In genomic region chr14:120875811-120876388, GRCm38 (mm10) we compare ENCODE assay signal across 16 mouse cellular contexts. TPM values are rescaled to one million over a fixed set of nuclear protein-coding genes. Genes with fewer than 3 reads are reported as not detected.
A peak's percentile ranks its signal among the peaks of the same experiment; 100 is the strongest.
DNase-seq lines count a peak whose midpoint lies in the region; ATAC-seq and TF ChIP-seq lines count a peak whose summit lies in the region.
"Had no signal": no experiment of that assay in that cellular context is flagged by ENCODE, and none has a peak within 500 bp of the region (broad histone marks: within the 10 kb centered on the region; RNA-seq: fewer than 3 reads in every experiment).

No protein-coding gene starts in this region.

- H3K4me2 ChIP-seq in lung, embryonic 14.5 days, result no peak overlapping the region
- no peak overlapping the region for H3K4me2 ChIP-seq in lung, postnatal 0 days (replicated peaks; ENCODE audit: low read depth, low read length)
- peak overlapping the region; percentile 10; the same call in 1 of the 2 replicates for H3K4me2 ChIP-seq in heart, postnatal 0 days (ENCODE audit: low read depth, low read length)
- H3K4me2 ChIP-seq: embryonic facial prominence, embryonic 12.5 days; limb, embryonic 13.5 days; midbrain, embryonic 13.5 days; neural tube, embryonic 15.5 days had no signal

- no peak for TF ChIP-seq CTCF in lung, embryonic 14.5 days (IDR thresholded peaks at IDR 0.05; ENCODE audit: low read depth)
- TF ChIP-seq CTCF in lung, postnatal 0 days (IDR thresholded peaks at IDR 0.05), result no peak
- TF ChIP-seq CTCF in heart, postnatal 0 days (IDR thresholded peaks at IDR 0.05; ENCODE audit: low read depth), result no peak

- 75% methylated on average over 16 of the region's 16 CpGs for WGBS in lung, embryonic 14.5 days
- WGBS in lung, postnatal 0 days, result 83% methylated on average over 16 of the region's 16 CpGs
- WGBS in heart, postnatal 0 days, result 27% methylated on average over 16 of the region's 16 CpGs

- H3K4me1 ChIP-seq in lung, embryonic 14.5 days (ENCODE audit: insufficient read depth), result 0 out of 2 replicates have a peak, but pooled peaks cover 1% of the 10 kb centered on the region
- H3K4me1 ChIP-seq in lung, postnatal 0 days (ENCODE audit: insufficient read depth, low read depth, low read length), result no peaks in the 10 kb centered on the region
- H3K4me1 ChIP-seq in heart, postnatal 0 days (ENCODE audit: control insufficient read depth, insufficient read depth), result peaks cover 14% of the 10 kb centered on the region
- H3K4me1 ChIP-seq: embryonic facial prominence, embryonic 12.5 days; limb, embryonic 13.5 days had no signal

- no peaks in the 10 kb centered on the region for H3K36me3 ChIP-seq in lung, embryonic 14.5 days (ENCODE audit: insufficient read depth)
- H3K36me3 ChIP-seq in lung, postnatal 0 days (ENCODE audit: insufficient read depth, low read length), result no peaks in the 10 kb centered on the region
- no peaks in the 10 kb centered on the region for H3K36me3 ChIP-seq in heart, postnatal 0 days (replicated peaks; ENCODE audit: control insufficient read depth, insufficient read depth, low read length)
- H3K36me3 ChIP-seq: embryonic facial prominence, embryonic 12.5 days; limb, embryonic 13.5 days; midbrain, embryonic 13.5 days; neural tube, embryonic 15.5 days had no signal

- no peak overlapping the region for H3K4me3 ChIP-seq in lung, embryonic 14.5 days (ENCODE audit: low read depth, low read length)
- no peak overlapping the region for H3K4me3 ChIP-seq in lung, postnatal 0 days (ENCODE audit: low read depth, low read length)
- no peak overlapping the region for H3K4me3 ChIP-seq in heart, postnatal 0 days (ENCODE audit: low read depth, low read length)
- H3K4me3 ChIP-seq: embryonic facial prominence, embryonic 12.5 days; limb, embryonic 13.5 days; midbrain, embryonic 13.5 days; neural tube, embryonic 15.5 days had no signal

- H3K27me3 ChIP-seq in lung, embryonic 14.5 days (ENCODE audit: insufficient read depth, low read length), result no peaks in the 10 kb centered on the region
- no peaks in the 10 kb centered on the region for H3K27me3 ChIP-seq in lung, postnatal 0 days (replicated peaks; ENCODE audit: insufficient read depth, low read length)
- no peaks in the 10 kb centered on the region for H3K27me3 ChIP-seq in heart, postnatal 0 days (ENCODE audit: control insufficient read depth, insufficient read depth, low read length)
- H3K27me3 ChIP-seq: embryonic facial prominence, embryonic 12.5 days; limb, embryonic 13.5 days; midbrain, embryonic 13.5 days; neural tube, embryonic 15.5 days; Patski had no signal

- H3K27ac ChIP-seq in lung, embryonic 14.5 days (ENCODE audit: low read depth), result no peak overlapping the region
- H3K27ac ChIP-seq in lung, postnatal 0 days (ENCODE audit: low read length), result no peak overlapping the region
- H3K27ac ChIP-seq in heart, postnatal 0 days (ENCODE audit: low read depth), result peak overlapping the region; percentile 56
- H3K27ac ChIP-seq: embryonic facial prominence, embryonic 12.5 days; limb, embryonic 13.5 days; midbrain, embryonic 13.5 days; neural tube, embryonic 15.5 days had no signal

- no peaks in the 10 kb centered on the region for H3K9me3 ChIP-seq in lung, embryonic 14.5 days (ENCODE audit: low read depth, low read length)
- no peaks in the 10 kb centered on the region for H3K9me3 ChIP-seq in lung, postnatal 0 days (ENCODE audit: low read length)
- no peaks in the 10 kb centered on the region for H3K9me3 ChIP-seq in heart, postnatal 0 days (replicated peaks; ENCODE audit: control insufficient read depth, low read length)
- H3K9me3 ChIP-seq: embryonic facial prominence, embryonic 12.5 days; midbrain, embryonic 13.5 days; neural tube, embryonic 15.5 days had no signal

- TF ChIP-seq EP300 in lung, postnatal 0 days (IDR thresholded peaks at IDR 0.05), result no peak
- no peak for TF ChIP-seq EP300 in heart, postnatal 0 days (IDR thresholded peaks at IDR 0.05; ENCODE audit: low read depth)

- 0 out of 2 replicates have a peak, but pooled peaks have one; percentile 9 for ATAC-seq in lung, embryonic 14.5 days (ENCODE audit: insufficient read depth)
- no peak for ATAC-seq in lung, postnatal 0 days
- ATAC-seq in heart, postnatal 0 days (ENCODE audit: insufficient read depth, low read depth), result peak; percentile 84
- ATAC-seq: forebrain, embryonic 16.5 days; midbrain, embryonic 13.5 days; Patski had no signal

- no peak overlapping the region for H3K9ac ChIP-seq in lung, embryonic 14.5 days
- no peak overlapping the region for H3K9ac ChIP-seq in lung, postnatal 0 days (replicated peaks; ENCODE audit: low read depth)
- no peak overlapping the region for H3K9ac ChIP-seq in heart, postnatal 0 days (replicated peaks; ENCODE audit: low read depth, low read length)
- H3K9ac ChIP-seq: embryonic facial prominence, embryonic 12.5 days; limb, embryonic 13.5 days; midbrain, embryonic 13.5 days; neural tube, embryonic 15.5 days had no signal

- DNase-seq in lung, embryonic 14.5 days, result no peak
- no peak for DNase-seq in lung, postnatal 0 days (ENCODE audit: low spot score)
- DNase-seq in heart, adult 9 months (ENCODE audit: low spot score in 2 of 2), result peak; percentile 18 to 26
- DNase-seq in heart, postnatal 0 days (ENCODE audit: low spot score), result peak; percentile 66
- no peak for DNase-seq in gastrocnemius, adult 18-20 months (ENCODE audit: low spot score)
- no peak for DNase-seq in layer of hippocampus, postnatal 10 days (ENCODE audit: low spot score in 2 of 2)
- no peak for DNase-seq in cerebellum, postnatal 4 days (ENCODE audit: low spot score in 2 of 2)
- DNase-seq: cerebellum, postnatal 36 days; kidney, adult 2 months; kidney, postnatal 14 days had no signal

RNA-seq across cellular contexts. Expression of gene Ipo5, which starts 35.1 kb away (rescaled TPM):
- polyA plus RNA-seq in lung, embryonic 14.5 days (2014; fragmentation: Nextera tagmentation; extraction: Ambion mirVana), result 131 and 132 TPM in 2 replicates
- polyA plus RNA-seq in lung, postnatal 0 days (2015; fragmentation: Nextera tagmentation; extraction: Ambion mirVana), result 23.4 and 25.4 TPM in 2 replicates
- 62.1 and 95.6 TPM in 2 replicates for total RNA-seq in heart, postnatal 0 days (2014; rRNA removed; ENCODE audit: low replicate concordance)
- 36.2 and 40.6 TPM in 2 replicates for polyA plus RNA-seq in heart, postnatal 0 days (2015; fragmentation: Nextera tagmentation; extraction: Ambion mirVana)
- 100 to 1,000 TPM; 115 to 124 TPM for total RNA-seq in gastrocnemius, adult 18-20 months (2021)
- total RNA-seq in layer of hippocampus, postnatal 10 days (2021), result 100 to 1,000 TPM; 113 to 115 TPM

Comparison
In these comparisons a context has a peak if more than half of its experiments do, and no peak if none do; other contexts are left out.
1. DNase-seq: peak in heart, adult 9 months (2 of 2) and heart, postnatal 0 days (single experiment); none in lung, embryonic 14.5 days (single experiment), lung, postnatal 0 days (single experiment), gastrocnemius, adult 18-20 months (single experiment), layer of hippocampus, postnatal 10 days (0 of 2) and cerebellum, postnatal 4 days (0 of 2).